Mouse (Mus musculus) MEL (cell line): Measurements from ENCODE around the gene Galnt14. TPM values are rescaled to one million over a fixed set of nuclear protein-coding genes. Genes with fewer than 3 reads are reported as not detected.

Source experiments
- DNase-seq: peaks from one replicate; pipeline ENCODE4 v3.0.0; 2011; ENCODE audit warnings: low read depth, low spot score
- H3K27ac ChIP-seq: 2 replicates; pipeline ENCODE4 v1.5.1; 2012; ENCODE audit warnings: low read depth, mild to moderate bottlenecking, control low read depth, low read length, moderate library complexity; ENCODE audit not compliant: control insufficient read depth
- H3K27me3 ChIP-seq, 2 experiments: fragments of 150-350 bp in 1 of 2; sonication (generic) in 1 of 2; 2 replicates each; pipeline ENCODE4 v1.6.1; 2012; ENCODE audit warnings: low read length in 2 of 2, mild to moderate bottlenecking in 2 of 2, improper control_type of control experiment in 1 of 2, moderate library complexity in 1 of 2; ENCODE audit not compliant: insufficient read depth in 2 of 2, control insufficient read depth in 1 of 2
- H3K36me3 ChIP-seq, 2 experiments: 2 replicates each; pipeline ENCODE4 v1.6.1; 2012 to 2014; ENCODE audit warnings: low read length in 2 of 2, improper control_type of control experiment in 1 of 2, inconsistent platforms in 1 of 2, mild to moderate bottlenecking in 1 of 2; ENCODE audit not compliant: insufficient read depth in 2 of 2, control insufficient read depth in 1 of 2
- H3K4me1 ChIP-seq, 2 experiments: fragments of 150-350 bp in 1 of 2; sonication (generic) in 1 of 2; 2 replicates each; pipeline ENCODE4 v1.6.1; 2012; ENCODE audit warnings: low read length in 2 of 2, improper control_type of control experiment in 1 of 2, mild to moderate bottlenecking in 1 of 2; ENCODE audit not compliant: insufficient read depth in 2 of 2, control insufficient read depth in 1 of 2
- H3K4me3 ChIP-seq, 2 experiments: fragments of 150-350 bp in 1 of 2; sonication (generic) in 1 of 2; 2 replicates each; pipeline ENCODE4 v1.5.1; 2012; ENCODE audit warnings: low read depth in 2 of 2, low read length in 2 of 2, mild to moderate bottlenecking in 2 of 2, moderate library complexity in 2 of 2, control low read depth in 1 of 2, improper control_type of control experiment in 1 of 2; ENCODE audit not compliant: control insufficient read depth in 1 of 2, insufficient read depth in 1 of 2
- H3K79me2 ChIP-seq: 2 replicates; pipeline ENCODE4 v1.6.1; 2012; ENCODE audit warnings: mild to moderate bottlenecking, low read length, moderate library complexity; ENCODE audit not compliant: control insufficient read depth, poor library complexity, insufficient read depth
- H3K9ac ChIP-seq: 2 replicates; pipeline ENCODE4 v1.6.1; 2012; ENCODE audit warnings: low read depth, mild to moderate bottlenecking, control low read depth, low read length, moderate library complexity; ENCODE audit not compliant: control insufficient read depth, poor library complexity, severe bottlenecking
- H3K9me3 ChIP-seq: fragments of 150-350 bp; sonication (generic); replicated peaks from 2 replicates; pipeline ENCODE4 v1.6.1; 2012; ENCODE audit warnings: mild to moderate bottlenecking, low read length, improper control_type of control experiment, moderate library complexity; ENCODE audit not compliant: insufficient read depth
- E2F4 ChIP-seq: IDR thresholded peaks from 2 replicates; pipeline ENCODE4 v1.6.1; 2011; ENCODE audit warnings: low read depth, low read length, improper control_type of control experiment, borderline replicate concordance
- EP300 ChIP-seq, 2 experiments: IDR thresholded peaks; 2 replicates each; pipeline ENCODE4 v1.6.1; 2011; ENCODE audit warnings: improper control_type of control experiment in 2 of 2, low read length in 2 of 2, low read depth in 1 of 2, mild to moderate bottlenecking in 1 of 2
- GABPA ChIP-seq: IDR thresholded peaks from 2 replicates; pipeline ENCODE4 v1.6.1; 2012; ENCODE audit warnings: low read depth, mild to moderate bottlenecking, inconsistent platforms, low read length, improper control_type of control experiment, moderate library complexity
- KAT2A ChIP-seq: conservative IDR thresholded peaks from 2 replicates; pipeline ENCODE4 v1.6.1; 2012; ENCODE audit warnings: low read depth, low read length, improper control_type of control experiment, inconsistent platforms
- MAFK ChIP-seq: IDR thresholded peaks from 2 replicates; pipeline ENCODE4 v1.6.1; 2011; ENCODE audit warnings: low read depth, mild to moderate bottlenecking, low read length, improper control_type of control experiment, borderline replicate concordance
- MAX ChIP-seq: IDR thresholded peaks from 2 replicates; pipeline ENCODE4 v1.6.1; 2011; ENCODE audit warnings: low read length, improper control_type of control experiment
- MYB ChIP-seq: IDR thresholded peaks from 2 replicates; pipeline ENCODE4 v1.6.1; 2011; ENCODE audit warnings: mild to moderate bottlenecking, low read depth, low read length, improper control_type of control experiment
- NRF1 ChIP-seq: IDR thresholded peaks from 2 replicates; pipeline ENCODE4 v1.6.1; 2014; ENCODE audit warnings: low read depth, mild to moderate bottlenecking, inconsistent platforms, low read length, improper control_type of control experiment, moderate library complexity; ENCODE audit not compliant: poor library complexity, insufficient read depth, severe bottlenecking
- POLR2AphosphoS2 ChIP-seq: IDR thresholded peaks from 2 replicates; pipeline ENCODE4 v1.6.1; 2011; ENCODE audit warnings: low read length, improper control_type of control experiment
- RAD21 ChIP-seq: IDR thresholded peaks from 2 replicates; pipeline ENCODE4 v1.6.1; 2011; ENCODE audit warnings: mild to moderate bottlenecking, low read depth, low read length, improper control_type of control experiment
- RCOR1 ChIP-seq: IDR thresholded peaks from 2 replicates; pipeline ENCODE4 v1.6.1; 2012; ENCODE audit warnings: low read depth, mild to moderate bottlenecking, inconsistent platforms, low read length, improper control_type of control experiment
- TCF12 ChIP-seq: IDR thresholded peaks from 2 replicates; pipeline ENCODE4 v1.6.1; 2014; ENCODE audit warnings: low read depth, mild to moderate bottlenecking, inconsistent platforms, low read length, improper control_type of control experiment, moderate library complexity
- USF1 ChIP-seq: IDR thresholded peaks from 2 replicates; pipeline ENCODE4 v1.6.1; 2014; ENCODE audit warnings: low read depth, mild to moderate bottlenecking, inconsistent platforms, low read length, improper control_type of control experiment, moderate library complexity
- ZC3H11A ChIP-seq: IDR thresholded peaks from 2 replicates; pipeline ENCODE4 v1.6.1; 2012; ENCODE audit warnings: low read depth, mild to moderate bottlenecking, inconsistent platforms, low read length, improper control_type of control experiment
- ZKSCAN1 ChIP-seq: IDR thresholded peaks from 2 replicates; pipeline ENCODE4 v1.6.1; 2012; ENCODE audit warnings: low read depth, mild to moderate bottlenecking, inconsistent platforms, low read length, improper control_type of control experiment, moderate library complexity
- ZNF384 ChIP-seq: IDR thresholded peaks from 2 replicates; pipeline ENCODE4 v1.6.1; 2012; ENCODE audit warnings: low read depth, mild to moderate bottlenecking, inconsistent platforms, low read length, improper control_type of control experiment
- polyA plus RNA-seq, 2 experiments: library from polyadenylated mRNA; stranded (reverse) in 1 of 2; unstranded in 1 of 2; fragments of >175 nt in 1 of 2; fragments of >200 nt in 1 of 2; gene quantifications; 2 replicates each; pipeline versions ENCODE4 v1.2.1 to v1.2.4; 2012; ENCODE audit warnings: low replicate concordance in 2 of 2, low read depth in 1 of 2; ENCODE audit not compliant: insufficient read length in 2 of 2, insufficient read depth in 1 of 2, missing spikeins in 1 of 2
- total RNA-seq: library from RNA; depleted of rRNA; stranded (reverse); fragments of 300-350 nt; gene quantifications from 2 replicates; pipeline ENCODE4 v1.2.3, GENCODE M21; 2012

The Galnt14 gene
- total and polyA plus RNA-seq, 3 experiments = not detected

GRCm38 (mm10) chr17:73699881-73700280 lies 10.4 kb downstream of the Galnt14 start:
- Histone ChIP-seq H3K4me1 (no peaks in the 10 kb centered on the region), H3K9ac (no peak overlapping the region), H3K36me3 (no peaks in the 10 kb centered on the region), H3K27me3 (no peaks in the 10 kb centered on the region)
- DNase-seq = no peak
- TF ChIP-seq RCOR1 (no peak), USF1 (no peak), TCF12 (no peak)
- TF ChIP-seq, all 39 proteins: peak for 0
- no peaks in the 10 kb centered on the region for H3K79me2 ChIP-seq
- no peak overlapping the region for H3K27ac ChIP-seq
- H3K4me3 ChIP-seq = no peak overlapping the region
- H3K9me3 ChIP-seq = no peaks in the 10 kb centered on the region

DNA sequence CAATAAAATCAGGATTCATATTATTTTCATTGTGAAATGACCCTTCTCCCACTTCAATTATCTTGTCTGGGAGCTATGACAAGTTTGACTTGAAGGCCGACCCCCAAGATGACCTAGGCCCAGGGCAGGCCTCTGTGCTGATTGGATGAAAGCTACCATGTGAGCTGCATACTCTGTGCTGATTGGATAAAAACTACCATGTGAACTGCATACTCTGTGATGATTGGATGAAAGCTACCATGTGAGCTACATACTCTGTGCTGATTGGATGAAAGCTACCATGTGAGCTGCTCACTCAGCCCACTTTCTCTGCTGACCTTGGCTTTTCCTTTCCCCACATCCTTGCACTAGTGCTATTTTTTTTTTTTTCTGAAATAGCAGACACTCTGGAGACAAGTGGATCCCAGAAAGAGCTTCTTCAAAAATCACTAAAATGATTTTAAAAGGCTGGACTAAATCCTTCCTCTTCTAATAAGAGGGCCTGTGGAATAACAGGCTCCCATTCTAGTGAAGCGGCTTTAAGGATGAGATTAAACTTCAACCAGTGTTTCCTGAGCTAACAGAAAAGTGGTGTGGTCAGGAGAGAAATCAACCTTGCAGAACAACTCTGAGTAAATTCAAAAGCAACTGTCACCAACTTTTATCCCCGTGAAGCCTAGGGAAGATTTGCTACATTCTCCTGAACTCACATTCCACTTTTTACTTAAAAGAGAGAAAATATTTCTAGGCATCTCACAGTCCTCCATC lies 15.9 kb downstream of the Galnt14 start:
- no peak for TF ChIP-seq ZC3H11A
- TF ChIP-seq ZKSCAN1 = no peak
- no peak for TF ChIP-seq NRF1
- TF ChIP-seq ZNF384 = no peak
- TF ChIP-seq RAD21 = no peak
- TF ChIP-seq MAX = no peak
- TF ChIP-seq EP300 (IDR thresholded peaks at IDR 0.05; ENCODE audit: low read depth in 1 of 2, low read length in 2 of 2) = no peak
- no peak for TF ChIP-seq E2F4
- TF ChIP-seq KAT2A = no peak
- TF ChIP-seq TCF12 = no peak
- TF ChIP-seq MYB = no peak
- TF ChIP-seq GABPA = no peak
- no peak for TF ChIP-seq POLR2AphosphoS2
- TF ChIP-seq MAFK = no peak
- H3K27me3 ChIP-seq = no peaks in the 10 kb centered on the region
- H3K36me3 ChIP-seq = no peaks in the 10 kb centered on the region
- DNase-seq = no peak
- no peaks in the 10 kb centered on the region for H3K79me2 ChIP-seq
- no peak overlapping the region for H3K4me3 ChIP-seq
- H3K9me3 ChIP-seq = no peaks in the 10 kb centered on the region
- H3K9ac ChIP-seq = no peak overlapping the region
- H3K4me1 ChIP-seq = no peaks in the 10 kb centered on the region
- H3K27ac ChIP-seq = no peak overlapping the region
